Mouse (Mus musculus) heart, embryonic 13.5 days (tissue): ENCODE measurements at regions not wholly inside any gene's neighbourhood (a gene's known extent, or its start where the extent isn't known, plus 50 kb on each side); places are given as distances from the start of the nearest gene placed in this dataset.

Experiments used
- ATAC-seq: fragments of 200-750 bp; cut with Nextera tagmentation; 2 replicates; pipeline ENCODE4 v1.8.0; 2017; ENCODE audit warnings: moderate TSS enrichment; ENCODE audit not compliant: insufficient number of reproducible peaks, low FRiP score, low TSS enrichment; ENCODE audit errors: extremely low read depth
- H3K27ac ChIP-seq: fragments of 300-500 bp; sonication (generic); replicated peaks from 2 replicates; pipeline ENCODE4 v1.5.1; 2015; ENCODE audit warnings: moderate library complexity, mild to moderate bottlenecking, inconsistent platforms
- H3K27me3 ChIP-seq: fragments of 300-500 bp; sonication (generic); replicated peaks from 2 replicates; pipeline ENCODE4 v1.6.1; 2015; ENCODE audit warnings: mild to moderate bottlenecking, inconsistent platforms
- H3K36me3 ChIP-seq: fragments of 300-500 bp; sonication (generic); 2 replicates; pipeline ENCODE4 v1.6.1; 2015; ENCODE audit warnings: mild to moderate bottlenecking, inconsistent platforms
- H3K4me1 ChIP-seq: fragments of 300-500 bp; sonication (generic); 2 replicates; pipeline ENCODE4 v1.6.1; 2015; ENCODE audit warnings: inconsistent platforms
- H3K4me2 ChIP-seq: fragments of 300-500 bp; sonication (generic); 2 replicates; pipeline ENCODE4 v1.6.1; 2015; ENCODE audit warnings: inconsistent platforms, mild to moderate bottlenecking, moderate library complexity
- H3K4me3 ChIP-seq: fragments of 300-500 bp; sonication (generic); 2 replicates; pipeline ENCODE4 v1.5.1; 2015; ENCODE audit warnings: moderate library complexity, mild to moderate bottlenecking, inconsistent platforms
- H3K9ac ChIP-seq: fragments of 300-500 bp; sonication (generic); 2 replicates; pipeline ENCODE4 v1.6.1; 2015; ENCODE audit warnings: inconsistent platforms, mild to moderate bottlenecking, moderate library complexity
- H3K9me3 ChIP-seq: fragments of 300-500 bp; sonication (generic); 2 replicates; pipeline ENCODE4 v1.6.1; 2016; ENCODE audit warnings: inconsistent platforms
- WGBS: fragments of 180-500 bp; shearing (Covaris S2); methylation state at CpG from one replicate; pipeline ENCODE4 v1.1.7; 2015; ENCODE audit warnings: mixed read lengths; 5-methylcytosine and 5-hydroxymethylcytosine counted together

GRCm38 (mm10) chr12:15704412-15704811 lies 112.3 kb downstream of the Trib2 start:
- Histone ChIP-seq H3K36me3 (no peaks in the 10 kb centered on the region), H3K4me2 (peak overlapping the region; percentile 46), H3K4me1 (peaks cover 23% of the 10 kb centered on the region), H3K27me3 (no peaks in the 10 kb centered on the region), H3K27ac (peak overlapping the region; percentile 62), H3K4me3 (no peak overlapping the region), H3K9me3 (no peaks in the 10 kb centered on the region), H3K9ac (no peak overlapping the region)
- WGBS = 7% methylated on average over 5 of the region's 5 CpGs
- ATAC-seq = no peak; the same call in 1 of the 2 replicates

GRCm38 (mm10) chr12:15702137-15702536 lies 114.6 kb downstream of the Trib2 start:
- no peak for ATAC-seq
- Histone ChIP-seq H3K4me2 (no peak overlapping the region), H3K9ac (no peak overlapping the region), H3K36me3 (no peaks in the 10 kb centered on the region), H3K4me3 (no peak overlapping the region), H3K4me1 (peaks cover 33% of the 10 kb centered on the region), H3K9me3 (no peaks in the 10 kb centered on the region), H3K27ac (no peak overlapping the region), H3K27me3 (no peaks in the 10 kb centered on the region)
- 93% methylated on average over 1 of the region's 1 CpGs for WGBS

GRCm38 (mm10) chr12:15698829-15699228 lies 117.9 kb downstream of the Trib2 start:
- Histone ChIP-seq H3K36me3 (no peaks in the 10 kb centered on the region), H3K9me3 (no peaks in the 10 kb centered on the region), H3K4me1 (peaks cover 11% of the 10 kb centered on the region), H3K27ac (peak overlapping the region; percentile 17; the same call in 1 of the 2 replicates), H3K27me3 (no peaks in the 10 kb centered on the region), H3K4me2 (no peak overlapping the region), H3K4me3 (no peak overlapping the region), H3K9ac (no peak overlapping the region)
- 41% methylated on average over 4 of the region's 4 CpGs for WGBS
- no peak for ATAC-seq

GRCm38 (mm10) chr12:15698042-15698771 lies 118.5 kb downstream of the Trib2 start:
- no peak overlapping the region for H3K9ac ChIP-seq
- 61% methylated on average over 6 of the region's 6 CpGs for WGBS
- no peak for ATAC-seq

GRCm38 (mm10) chr12:15688342-15688741 lies 128.4 kb downstream of the Trib2 start:
- 71% methylated on average over 2 of the region's 2 CpGs for WGBS
- Histone ChIP-seq H3K4me3 (no peak overlapping the region), H3K27ac (no peak overlapping the region), H3K4me2 (no peak overlapping the region), H3K9me3 (no peaks in the 10 kb centered on the region), H3K27me3 (no peaks in the 10 kb centered on the region), H3K9ac (no peak overlapping the region), H3K36me3 (no peaks in the 10 kb centered on the region), H3K4me1 (no peaks in the 10 kb centered on the region)
- ATAC-seq = no peak

More at GRCm38 (mm10) chr12:15698042-15698771, 118.5 kb downstream of the Trib2 start:
- no peaks in the 10 kb centered on the region for H3K27me3 ChIP-seq
- no peak overlapping the region for H3K4me3 ChIP-seq
- H3K36me3 ChIP-seq = no peaks in the 10 kb centered on the region
- H3K4me2 ChIP-seq = no peak overlapping the region
- H3K4me1 ChIP-seq = peaks cover 11% of the 10 kb centered on the region
- no peaks in the 10 kb centered on the region for H3K9me3 ChIP-seq
- peak overlapping the region; percentile 17; the same call in 1 of the 2 replicates for H3K27ac ChIP-seq

GRCm38 (mm10) chr12:15684311-15684710 lies 132.4 kb downstream of the Trib2 start:
- H3K9me3 ChIP-seq = no peaks in the 10 kb centered on the region
- no peak overlapping the region for H3K9ac ChIP-seq
- no peaks in the 10 kb centered on the region for H3K27me3 ChIP-seq
- WGBS = 60% methylated on average over 5 of the region's 5 CpGs
- no peak overlapping the region for H3K4me3 ChIP-seq
- H3K27ac ChIP-seq = no peak overlapping the region
- ATAC-seq = no peak
- H3K36me3 ChIP-seq = no peaks in the 10 kb centered on the region
- H3K4me1 ChIP-seq = no peaks in the 10 kb centered on the region
- no peak overlapping the region for H3K4me2 ChIP-seq

GRCm38 (mm10) chr12:15681678-15682355 lies 134.9 kb downstream of the Trib2 start:
- no peaks in the 10 kb centered on the region for H3K4me1 ChIP-seq
- no peak overlapping the region for H3K9ac ChIP-seq
- H3K9me3 ChIP-seq = no peaks in the 10 kb centered on the region
- no peak overlapping the region for H3K4me3 ChIP-seq
- no peak for ATAC-seq
- H3K4me2 ChIP-seq = no peak overlapping the region
- no peaks in the 10 kb centered on the region for H3K36me3 ChIP-seq
- no peak overlapping the region for H3K27ac ChIP-seq
- no peaks in the 10 kb centered on the region for H3K27me3 ChIP-seq
- WGBS = 77% methylated on average over 5 of the region's 5 CpGs

GRCm38 (mm10) chr12:15676127-15676526 lies 140.6 kb downstream of the Trib2 start:
- H3K27me3 ChIP-seq = no peaks in the 10 kb centered on the region
- no peaks in the 10 kb centered on the region for H3K9me3 ChIP-seq
- H3K36me3 ChIP-seq = no peaks in the 10 kb centered on the region
- WGBS = 44% methylated on average over 3 of the region's 3 CpGs
- H3K27ac ChIP-seq = no peak overlapping the region
- ATAC-seq = no peak
- no peaks in the 10 kb centered on the region for H3K4me1 ChIP-seq
- H3K9ac ChIP-seq = no peak overlapping the region
- H3K4me3 ChIP-seq = no peak overlapping the region
- H3K4me2 ChIP-seq = no peak overlapping the region

- H3K4me1 ChIP-seq = peaks cover 15% of the 10 kb centered on the region
- no peaks in the 10 kb centered on the region for H3K27me3 ChIP-seq
- no peak for ATAC-seq
- WGBS = 58% methylated on average over 2 of the region's 2 CpGs
- H3K9ac ChIP-seq = no peak overlapping the region
- H3K4me3 ChIP-seq = no peak overlapping the region
- H3K27ac ChIP-seq = no peak overlapping the region
- H3K4me2 ChIP-seq = no peak overlapping the region
- H3K9me3 ChIP-seq = no peaks in the 10 kb centered on the region
- H3K36me3 ChIP-seq = no peaks in the 10 kb centered on the region
Observed at GRCm38 (mm10) chr12:15659755-15660154, 157.0 kb downstream of the Trib2 start.

GRCm38 (mm10) chr12:15659332-15659731 lies 157.4 kb downstream of the Trib2 start:
- WGBS = 63% methylated on average over 2 of the region's 2 CpGs
- no peak overlapping the region for H3K9ac ChIP-seq
- no peaks in the 10 kb centered on the region for H3K9me3 ChIP-seq
- no peak overlapping the region for H3K27ac ChIP-seq
- H3K4me3 ChIP-seq = no peak overlapping the region
- no peak overlapping the region for H3K4me2 ChIP-seq
- no peaks in the 10 kb centered on the region for H3K27me3 ChIP-seq
- no peaks in the 10 kb centered on the region for H3K36me3 ChIP-seq
- no peak for ATAC-seq
- H3K4me1 ChIP-seq = peaks cover 15% of the 10 kb centered on the region

GRCm38 (mm10) chr12:15657748-15658251 lies 158.9 kb downstream of the Trib2 start:
- H3K9me3 ChIP-seq = no peaks in the 10 kb centered on the region
- no peak overlapping the region for H3K4me2 ChIP-seq
- 0 out of 2 replicates have a peak overlapping the region, but pooled peaks have one; percentile 12 for H3K27ac ChIP-seq
- WGBS = 55% methylated on average over 3 of the region's 3 CpGs
- ATAC-seq = no peak
- H3K4me3 ChIP-seq = no peak overlapping the region
- H3K36me3 ChIP-seq = no peaks in the 10 kb centered on the region
- no peak overlapping the region for H3K9ac ChIP-seq
- H3K27me3 ChIP-seq = no peaks in the 10 kb centered on the region
- H3K4me1 ChIP-seq = peaks cover 23% of the 10 kb centered on the region
